Mouse (Mus musculus) kidney, postnatal 0 days (tissue): ENCODE data around the gene Ppp3ca. TPM values are rescaled to one million over a fixed set of nuclear protein-coding genes. Genes with fewer than 3 reads are reported as not detected.

Experiments used
- ATAC-seq: fragments of 200-750 bp; cut with Nextera tagmentation; replicated peaks from 2 replicates; pipeline ENCODE4 v1.8.0; 2017; ENCODE audit warnings: low read depth, moderate number of reproducible peaks, moderate TSS enrichment, moderate library complexity; ENCODE audit not compliant: low FRiP score
- DNase-seq: peaks from one replicate; pipeline ENCODE4 v3.0.0-alpha.2; 2016; ENCODE audit warnings: low spot score
- H3K27ac ChIP-seq: fragments of 300-500 bp; sonication (generic); 2 replicates; pipeline ENCODE4 v1.5.1; 2014; ENCODE audit warnings: mild to moderate bottlenecking
- H3K27me3 ChIP-seq: fragments of 300-500 bp; sonication (generic); 2 replicates; pipeline ENCODE4 v1.6.1; 2014; ENCODE audit warnings: low read length, mixed read lengths; ENCODE audit not compliant: insufficient read depth
- H3K36me3 ChIP-seq: fragments of 300-500 bp; sonication (generic); 2 replicates; pipeline ENCODE4 v1.6.1; 2014; ENCODE audit warnings: low read length, mixed read lengths; ENCODE audit not compliant: insufficient read depth
- H3K4me1 ChIP-seq: fragments of 300-500 bp; sonication (generic); replicated peaks from 2 replicates; pipeline ENCODE4 v1.6.1; 2014; ENCODE audit warnings: antibody characterized with exemption, low read length, mixed read lengths; ENCODE audit not compliant: insufficient read depth
- H3K4me2 ChIP-seq: fragments of 300-500 bp; sonication (generic); 2 replicates; pipeline ENCODE4 v1.6.1; 2014; ENCODE audit warnings: mild to moderate bottlenecking, low read length, moderate library complexity, mixed read lengths
- H3K4me3 ChIP-seq: fragments of 300-500 bp; sonication (generic); replicated peaks from 2 replicates; pipeline ENCODE4 v1.5.1; 2014; ENCODE audit warnings: low read depth, low read length
- H3K9ac ChIP-seq: fragments of 300-500 bp; sonication (generic); 2 replicates; pipeline ENCODE4 v1.6.1; 2014; ENCODE audit warnings: low read depth, low read length
- H3K9me3 ChIP-seq: fragments of 300-500 bp; sonication (generic); replicated peaks from 2 replicates; pipeline ENCODE4 v1.6.1; 2016; ENCODE audit warnings: low read length, inconsistent platforms, mixed read lengths
- CTCF ChIP-seq: IDR thresholded peaks from 2 replicates; pipeline ENCODE4 v1.5.1; 2016; ENCODE audit warnings: antibody characterized with exemption, low read depth, mild to moderate bottlenecking, moderate library complexity
- WGBS: fragments of 180-500 bp; shearing (Covaris S2); extraction: QIAGEN DNeasy Blood & Tissue Kit; methylation state at CpG from one replicate; pipeline ENCODE4 v1.1.7; 2014; 5-methylcytosine and 5-hydroxymethylcytosine counted together
- polyA plus RNA-seq: library from polyadenylated mRNA; unstranded; fragments of >200 nt; fragmentation: Nextera tagmentation; extraction: Ambion mirVana; gene quantifications from 2 replicates; pipeline ENCODE4 v1.2.1, GENCODE M21; 2015

Gene Ppp3ca
- polyA plus RNA-seq, 1 experiment from 2014 or later = 66.1 TPM

DNA sequence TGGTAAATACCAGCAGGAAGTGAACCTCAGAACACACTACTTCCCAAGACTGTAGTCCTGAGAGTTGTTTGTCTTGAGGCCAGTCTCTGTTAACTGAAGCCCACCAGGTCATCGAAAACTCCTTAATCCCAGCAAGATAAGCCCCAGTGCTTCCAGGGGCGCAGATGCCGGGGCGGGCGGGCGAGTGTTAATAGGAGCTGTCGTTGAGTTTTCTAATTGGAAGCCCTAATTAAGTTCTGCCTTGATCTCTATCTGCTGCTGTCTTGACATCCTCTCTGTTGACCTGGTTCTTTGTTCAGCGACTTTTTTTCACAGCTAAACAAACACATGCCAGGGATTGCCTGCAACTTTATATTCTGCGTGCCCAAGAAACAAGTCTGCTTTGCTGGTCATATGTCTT is 165.9 kb downstream of the Ppp3ca start:
- Histone ChIP-seq H3K36me3 (no peaks in the 10 kb centered on the region), H3K9ac (no peak overlapping the region), H3K4me3 (no peak overlapping the region), H3K27ac (no peak overlapping the region), H3K9me3 (no peaks in the 10 kb centered on the region), H3K27me3 (no peaks in the 10 kb centered on the region), H3K4me2 (no peak overlapping the region), H3K4me1 (peaks cover 7% of the 10 kb centered on the region)
- peak; percentile 45 for DNase-seq
- ATAC-seq = no peak
- WGBS = 36% methylated on average over 9 of the region's 9 CpGs
- no peak for TF ChIP-seq CTCF

DNA sequence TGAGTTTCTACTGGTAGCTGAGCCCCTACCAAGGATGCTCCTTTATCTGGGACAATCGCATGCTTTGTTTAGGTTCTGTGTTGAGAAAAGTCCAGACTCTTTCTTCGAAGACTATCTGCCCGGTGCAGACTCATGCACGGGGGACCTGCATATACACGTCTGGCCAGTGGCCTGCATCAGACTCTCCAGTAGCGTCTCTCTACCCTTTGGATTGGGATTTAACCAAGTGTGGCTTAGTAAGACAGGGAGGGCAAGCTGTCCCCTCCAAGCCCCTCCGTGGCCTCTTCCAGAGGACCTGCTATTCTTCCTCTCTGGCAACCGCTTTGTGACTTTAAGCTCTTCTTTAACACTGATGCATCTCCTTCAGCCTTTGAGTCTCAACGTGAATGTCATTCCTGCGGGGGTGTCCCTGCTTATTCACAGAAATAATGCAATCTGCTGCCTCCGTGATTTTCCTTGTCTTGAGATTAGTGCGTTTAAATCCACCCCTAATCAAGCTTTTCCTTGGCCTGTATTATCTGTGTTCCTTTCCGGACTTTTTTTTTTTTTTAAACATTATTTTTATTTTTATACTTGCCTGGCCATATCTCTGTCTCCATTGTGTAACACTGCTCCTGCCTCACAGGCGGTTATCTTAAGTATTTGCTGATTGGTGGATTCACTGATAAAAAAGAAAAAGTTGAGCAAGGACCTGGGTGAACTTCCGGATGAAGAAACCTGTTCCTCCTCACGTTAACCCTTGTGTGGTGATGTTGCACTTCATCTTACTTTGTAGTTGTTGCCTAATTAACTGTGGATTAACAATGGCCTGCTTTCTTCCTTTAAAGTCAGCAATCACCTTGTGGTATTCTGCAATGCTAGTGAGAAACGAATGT is 166.6 kb downstream of the Ppp3ca start:
- ATAC-seq = no peak
- 59% methylated on average over 17 of the region's 17 CpGs for WGBS
- no peaks in the 10 kb centered on the region for H3K9me3 ChIP-seq
- H3K4me3 ChIP-seq = no peak overlapping the region
- no peak for DNase-seq
- H3K9ac ChIP-seq = no peak overlapping the region
- no peak for TF ChIP-seq CTCF
- H3K36me3 ChIP-seq = no peaks in the 10 kb centered on the region
- no peak overlapping the region for H3K27ac ChIP-seq
- H3K4me2 ChIP-seq = no peak overlapping the region
- peaks cover 7% of the 10 kb centered on the region for H3K4me1 ChIP-seq
- H3K27me3 ChIP-seq = no peaks in the 10 kb centered on the region

DNA sequence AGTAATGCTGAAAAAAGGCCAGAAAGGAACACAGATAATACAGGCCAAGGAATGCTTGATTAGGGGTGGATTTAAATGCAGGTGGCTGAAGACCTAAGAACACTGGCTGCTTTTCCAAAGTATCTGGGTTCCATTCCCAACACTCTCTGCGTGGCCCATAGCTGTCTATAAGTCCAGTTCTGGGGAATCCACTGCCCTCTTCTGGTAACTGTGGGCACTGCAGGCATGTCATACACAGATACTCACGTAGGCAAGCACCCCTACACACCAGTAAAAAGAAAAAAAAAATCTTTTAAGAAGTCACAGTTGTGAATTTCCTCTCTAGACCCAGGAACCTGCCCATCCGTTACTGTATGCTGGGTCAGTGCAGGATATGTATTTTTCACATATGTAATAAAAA is 167.7 kb downstream of the Ppp3ca start:
- no peak overlapping the region for H3K27ac ChIP-seq
- H3K9ac ChIP-seq = no peak overlapping the region
- no peak overlapping the region for H3K4me2 ChIP-seq
- ATAC-seq (no peak), DNase-seq (no peak)
- H3K9me3 ChIP-seq = no peaks in the 10 kb centered on the region
- no peak overlapping the region for H3K4me3 ChIP-seq
- no peaks in the 10 kb centered on the region for H3K36me3 ChIP-seq
- H3K27me3 ChIP-seq = no peaks in the 10 kb centered on the region
- H3K4me1 ChIP-seq = peaks cover 7% of the 10 kb centered on the region
- peak; percentile 64 for TF ChIP-seq CTCF
- WGBS = 93% methylated on average over 3 of the region's 3 CpGs

DNA sequence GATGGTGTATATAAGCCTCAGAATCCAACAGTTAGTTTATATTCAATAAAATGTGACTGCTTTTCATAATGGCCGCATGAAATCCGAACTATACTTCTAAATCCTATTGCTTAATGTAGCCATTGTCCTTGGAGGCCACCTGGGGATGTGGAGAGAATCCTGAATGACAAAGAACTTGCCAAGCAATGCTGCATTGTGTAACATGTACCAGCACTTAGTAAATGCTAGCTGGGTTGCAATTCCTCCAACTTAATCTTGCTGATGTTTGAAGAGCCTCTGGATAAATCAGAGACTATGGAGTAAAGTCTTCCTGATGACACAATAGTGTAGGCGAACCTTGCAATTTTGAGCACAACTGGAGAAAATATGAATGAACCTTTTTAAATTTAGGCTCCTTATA is 171.4 kb downstream of the Ppp3ca start:
- no peak for TF ChIP-seq CTCF
- 86% methylated on average over 3 of the region's 3 CpGs for WGBS
- ATAC-seq = no peak

DNA sequence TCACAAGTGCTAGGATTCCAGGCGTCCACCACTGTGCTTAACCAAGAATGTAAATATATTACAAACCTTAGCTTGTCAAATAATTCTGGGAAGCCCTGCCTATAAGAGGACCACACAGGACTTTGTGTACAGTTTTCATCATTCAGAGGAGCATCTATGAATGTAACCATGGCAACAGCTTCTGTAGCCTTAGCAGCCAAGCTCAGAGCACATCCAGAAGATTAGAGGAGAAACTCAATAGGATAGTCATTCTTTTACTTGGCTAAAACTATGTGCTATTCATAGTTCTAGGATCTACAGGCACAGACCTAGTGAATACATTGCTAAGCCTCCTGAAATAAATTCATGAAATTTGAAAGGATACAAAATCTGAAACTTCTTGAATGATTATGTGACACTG is 172.5 kb downstream of the Ppp3ca start:
- Histone ChIP-seq H3K27ac (no peak overlapping the region), H3K27me3 (no peaks in the 10 kb centered on the region), H3K4me1 (no peaks in the 10 kb centered on the region), H3K9ac (no peak overlapping the region), H3K9me3 (no peaks in the 10 kb centered on the region), H3K4me3 (no peak overlapping the region), H3K36me3 (no peaks in the 10 kb centered on the region), H3K4me2 (no peak overlapping the region)
- ATAC-seq (no peak), DNase-seq (no peak)
- WGBS = 79% methylated on average over 1 of the region's 1 CpGs
- TF ChIP-seq CTCF = no peak

More for the DNA sequence above, 171.4 kb downstream of the Ppp3ca start:
- Histone ChIP-seq H3K4me2 (no peak overlapping the region), H3K27me3 (no peaks in the 10 kb centered on the region), H3K4me1 (no peaks in the 10 kb centered on the region; the same call in 1 of the 2 replicates), H3K36me3 (no peaks in the 10 kb centered on the region), H3K4me3 (no peak overlapping the region), H3K27ac (no peak overlapping the region), H3K9ac (no peak overlapping the region), H3K9me3 (no peaks in the 10 kb centered on the region)
- no peak for DNase-seq

- Histone ChIP-seq H3K9me3 (no peaks in the 10 kb centered on the region), H3K4me3 (no peak overlapping the region), H3K27ac (no peak overlapping the region), H3K27me3 (no peaks in the 10 kb centered on the region), H3K4me2 (no peak overlapping the region), H3K9ac (no peak overlapping the region), H3K4me1 (no peaks in the 10 kb centered on the region), H3K36me3 (no peaks in the 10 kb centered on the region)
- DNase-seq (no peak), ATAC-seq (no peak)
- TF ChIP-seq CTCF = no peak
- 80% methylated on average over 7 of the region's 7 CpGs for WGBS
Measured at GRCm38 (mm10) chr3:136843811-136844491, 174.0 kb downstream of the Ppp3ca start.
